Mouse (Mus musculus) embryonic facial prominence, embryonic 11.5 days (tissue): ENCODE results near the gene Pirt. TPM values are rescaled to one million over a fixed set of nuclear protein-coding genes. Genes with fewer than 3 reads are reported as not detected.

Experiments used
- ATAC-seq: fragments of 200-750 bp; cut with Nextera tagmentation; replicated peaks from 2 replicates; pipeline ENCODE4 v1.8.0; 2017; ENCODE audit warnings: low read depth; ENCODE audit not compliant: insufficient number of reproducible peaks, low FRiP score, low TSS enrichment
- DNase-seq: peaks from one replicate; pipeline ENCODE4 v3.0.0-alpha.2; 2015; ENCODE audit warnings: low spot score
- H3K27ac ChIP-seq: fragments of 300-500 bp; sonication (generic); replicated peaks from 2 replicates; pipeline ENCODE4 v1.5.1; 2014; ENCODE audit warnings: mild to moderate bottlenecking, low read depth, low read length, control low read depth
- H3K27me3 ChIP-seq: fragments of 300-500 bp; sonication (generic); 2 replicates; pipeline ENCODE4 v1.6.1; 2014; ENCODE audit warnings: mild to moderate bottlenecking, low read length, moderate library complexity, mixed read lengths; ENCODE audit not compliant: control insufficient read depth, insufficient read depth
- H3K36me3 ChIP-seq: fragments of 300-500 bp; sonication (generic); replicated peaks from 2 replicates; pipeline ENCODE4 v1.6.1; 2014; ENCODE audit warnings: low read depth, mild to moderate bottlenecking, low read length, moderate library complexity, mixed read lengths; ENCODE audit not compliant: control insufficient read depth, insufficient read depth
- H3K4me1 ChIP-seq: fragments of 300-500 bp; sonication (generic); 2 replicates; pipeline ENCODE4 v1.6.1; 2014; ENCODE audit warnings: low read length, mixed read lengths; ENCODE audit not compliant: control insufficient read depth, insufficient read depth
- H3K4me2 ChIP-seq: fragments of 300-500 bp; sonication (generic); 2 replicates; pipeline ENCODE4 v1.6.1; 2014; ENCODE audit warnings: low read depth, mild to moderate bottlenecking, control low read depth, low read length, moderate library complexity
- H3K4me3 ChIP-seq: fragments of 300-500 bp; sonication (generic); 2 replicates; pipeline ENCODE4 v1.5.1; 2014; ENCODE audit warnings: low read depth, low read length, control low read depth
- H3K9ac ChIP-seq: fragments of 300-500 bp; sonication (generic); replicated peaks from 2 replicates; pipeline ENCODE4 v1.6.1; 2014; ENCODE audit warnings: mild to moderate bottlenecking, control low read depth, low read length
- H3K9me3 ChIP-seq: fragments of 300-500 bp; sonication (generic); replicated peaks from 2 replicates; pipeline ENCODE4 v1.6.1; 2016; ENCODE audit warnings: mild to moderate bottlenecking, low read length, inconsistent platforms, mixed read lengths; ENCODE audit not compliant: control insufficient read depth
- WGBS: fragments of 180-500 bp; shearing (Covaris S2); extraction: QIAGEN DNeasy Blood & Tissue Kit; methylation state at CpG from one replicate; pipeline ENCODE4 v1.1.7; 2014; 5-methylcytosine and 5-hydroxymethylcytosine counted together
- polyA plus RNA-seq: library from polyadenylated mRNA; unstranded; fragments of >200 nt; fragmentation: Nextera tagmentation; extraction: Ambion mirVana; gene quantifications from 2 replicates; pipeline ENCODE4 v1.2.1, GENCODE M21; 2014

Pirt gene
- polyA plus RNA-seq, 1 experiment from 2014 or later, result 3.5 TPM

GRCm38 (mm10) chr11:66961447-66962176 lies 49.8 kb downstream of the Pirt start:
- no peaks in the 10 kb centered on the region for H3K9me3 ChIP-seq
- no peaks in the 10 kb centered on the region for H3K27me3 ChIP-seq
- DNase-seq, result no peak
- no peaks in the 10 kb centered on the region for H3K4me1 ChIP-seq
- H3K27ac ChIP-seq, result no peak overlapping the region
- no peak overlapping the region for H3K4me2 ChIP-seq
- H3K4me3 ChIP-seq, result no peak overlapping the region
- H3K9ac ChIP-seq, result no peak overlapping the region
- H3K36me3 ChIP-seq, result no peaks in the 10 kb centered on the region
- no peak for ATAC-seq
- 87% methylated on average over 12 of the region's 12 CpGs for WGBS

GRCm38 (mm10) chr11:66963462-66963861 lies 51.7 kb downstream of the Pirt start:
- Histone ChIP-seq H3K36me3 (no peaks in the 10 kb centered on the region), H3K27ac (no peak overlapping the region), H3K9ac (no peak overlapping the region), H3K4me2 (no peak overlapping the region), H3K27me3 (no peaks in the 10 kb centered on the region), H3K4me3 (no peak overlapping the region), H3K4me1 (no peaks in the 10 kb centered on the region), H3K9me3 (no peaks in the 10 kb centered on the region)
- no peak for ATAC-seq
- 91% methylated on average over 1 of the region's 1 CpGs for WGBS
- no peak for DNase-seq

- no peak for ATAC-seq
- no peaks in the 10 kb centered on the region for H3K4me1 ChIP-seq
- no peak overlapping the region for H3K9ac ChIP-seq
- H3K4me3 ChIP-seq, result no peak overlapping the region
- H3K36me3 ChIP-seq, result no peaks in the 10 kb centered on the region
- no peaks in the 10 kb centered on the region for H3K9me3 ChIP-seq
- no peak for DNase-seq
- H3K4me2 ChIP-seq, result no peak overlapping the region
- WGBS, result 20% methylated on average over 7 of the region's 7 CpGs
- no peaks in the 10 kb centered on the region for H3K27me3 ChIP-seq
- H3K27ac ChIP-seq, result no peak overlapping the region
Measured at GRCm38 (mm10) chr11:66966500-66967116, 54.8 kb downstream of the Pirt start.

GRCm38 (mm10) chr11:66968575-66968974 lies 56.8 kb downstream of the Pirt start:
- no peaks in the 10 kb centered on the region for H3K4me1 ChIP-seq
- H3K27ac ChIP-seq, result no peak overlapping the region
- DNase-seq, result no peak
- no peak overlapping the region for H3K9ac ChIP-seq
- no peak overlapping the region for H3K4me2 ChIP-seq
- no peaks in the 10 kb centered on the region for H3K36me3 ChIP-seq
- no peaks in the 10 kb centered on the region for H3K27me3 ChIP-seq
- H3K9me3 ChIP-seq, result no peaks in the 10 kb centered on the region
- 79% methylated on average over 1 of the region's 1 CpGs for WGBS
- no peak overlapping the region for H3K4me3 ChIP-seq
- ATAC-seq, result no peak

- Histone ChIP-seq H3K9me3 (no peaks in the 10 kb centered on the region), H3K27me3 (no peaks in the 10 kb centered on the region), H3K27ac (no peak overlapping the region), H3K36me3 (no peaks in the 10 kb centered on the region), H3K4me3 (no peak overlapping the region), H3K4me2 (no peak overlapping the region), H3K4me1 (no peaks in the 10 kb centered on the region), H3K9ac (no peak overlapping the region)
- no peak for DNase-seq
- ATAC-seq, result no peak
- WGBS, result 85% methylated on average over 3 of the region's 3 CpGs
Measured at GRCm38 (mm10) chr11:66973507-66973906, 61.7 kb downstream of the Pirt start.

- no peaks in the 10 kb centered on the region for H3K4me1 ChIP-seq
- H3K4me2 ChIP-seq, result no peak overlapping the region
- H3K9ac ChIP-seq, result no peak overlapping the region
- H3K9me3 ChIP-seq, result no peaks in the 10 kb centered on the region
- ATAC-seq, result no peak
- no peak for DNase-seq
- H3K36me3 ChIP-seq, result no peaks in the 10 kb centered on the region
- no peak overlapping the region for H3K27ac ChIP-seq
- WGBS, result 90% methylated on average over 7 of the region's 7 CpGs
- H3K27me3 ChIP-seq, result no peaks in the 10 kb centered on the region
- H3K4me3 ChIP-seq, result no peak overlapping the region
Measured at GRCm38 (mm10) chr11:66975606-66976330, 64.0 kb downstream of the Pirt start.

Other genes starting within 250 kb of the Pirt start
- gene Tmem238l, start 44.7 kb downstream of the Pirt start, polyA plus RNA-seq, result not detected in 2 replicates
- 0.82 and 0.98 TPM in 2 replicates for gene Tmem220, start 113.2 kb downstream of the Pirt start, polyA plus RNA-seq
- gene Adprm, start 140.6 kb downstream of the Pirt start, polyA plus RNA-seq, result 37.0 and 39.5 TPM in 2 replicates
- gene Sco1, start 140.7 kb downstream of the Pirt start, polyA plus RNA-seq, result 20.6 and 21.9 TPM in 2 replicates
- 3.2 and 6.5 TPM in 2 replicates for gene Myh3, start 166.3 kb downstream of the Pirt start, polyA plus RNA-seq